ENCODE assay signal across 16 mouse cellular contexts in genomic region chr5:39870835-39871722, GRCm38 (mm10).
DNase-seq lines count a peak whose midpoint lies in the region; ATAC-seq lines count a peak whose summit lies in the region.
"Had no signal": no experiment of that assay in that cellular context is flagged by ENCODE, and none has a peak within 500 bp of the region (broad histone marks: within the 10 kb centered on the region; RNA-seq: fewer than 3 reads in every experiment).

No protein-coding gene starts in this region.

- H3K36me3 ChIP-seq in hindbrain, embryonic 12.5 days = no peaks in the 10 kb centered on the region
- H3K36me3 ChIP-seq: embryonic facial prominence, embryonic 13.5 days; limb, embryonic 10.5 days; liver, embryonic 12.5 days had no signal

- intact Hi-C loops in heart, postnatal 10 days (cut with DNase I) = no loop called here

- no peak overlapping the region for H3K4me2 ChIP-seq in hindbrain, embryonic 12.5 days (replicated peaks)
- H3K4me2 ChIP-seq: embryonic facial prominence, embryonic 13.5 days; liver, embryonic 12.5 days had no signal

- H3K27me3 ChIP-seq in hindbrain, embryonic 12.5 days = no peaks in the 10 kb centered on the region
- H3K27me3 ChIP-seq: embryonic facial prominence, embryonic 13.5 days; liver, embryonic 12.5 days had no signal

- 32% methylated on average over 10 of the region's 10 CpGs for WGBS in hindbrain, embryonic 12.5 days

- peak; percentile 68 for ATAC-seq in hindbrain, embryonic 12.5 days (ENCODE audit: low FRiP score)
- ATAC-seq: liver, embryonic 12.5 days had no signal

- peaks cover 2% of the 10 kb centered on the region; the same call in 1 of the 2 replicates for H3K4me1 ChIP-seq in hindbrain, embryonic 12.5 days
- H3K4me1 ChIP-seq: embryonic facial prominence, embryonic 13.5 days; limb, embryonic 10.5 days; liver, embryonic 12.5 days had no signal

- no peak overlapping the region for H3K4me3 ChIP-seq in hindbrain, embryonic 12.5 days
- H3K4me3 ChIP-seq: embryonic facial prominence, embryonic 13.5 days; limb, embryonic 10.5 days; liver, embryonic 12.5 days had no signal

- H3K9ac ChIP-seq in hindbrain, embryonic 12.5 days = no peak overlapping the region
- H3K9ac ChIP-seq: embryonic facial prominence, embryonic 13.5 days; liver, embryonic 12.5 days had no signal

- no peak overlapping the region for H3K27ac ChIP-seq in hindbrain, embryonic 12.5 days
- H3K27ac ChIP-seq: embryonic facial prominence, embryonic 13.5 days; limb, embryonic 10.5 days; liver, embryonic 12.5 days had no signal

- H3K9me3 ChIP-seq in hindbrain, embryonic 12.5 days (replicated peaks) = no peaks in the 10 kb centered on the region
- H3K9me3 ChIP-seq: embryonic facial prominence, embryonic 13.5 days; limb, embryonic 10.5 days; liver, embryonic 12.5 days had no signal

- peak; percentile 2 to 3 for DNase-seq in cerebellum, postnatal 10 days
- no peak for DNase-seq in cerebellum, adult 9-11 months
- peak; percentile 15 for DNase-seq in brain, adult 2 months (ENCODE audit: low read depth, low spot score)
- peak; percentile 20 for DNase-seq in lung, postnatal 36 days
- DNase-seq in testis, postnatal 10 days (ENCODE audit: low spot score) = no peak
- no peak for DNase-seq in ovary, postnatal 14 days (ENCODE audit: low spot score)
- DNase-seq in heart, postnatal 10 days = no peak
- DNase-seq: adrenal gland, postnatal 10 days; gastrocnemius, postnatal 14 days; kidney, adult 9 months; layer of hippocampus, postnatal 36 days; right cerebral cortex, postnatal 14 days had no signal

Comparison
In these comparisons a context has a peak if more than half of its experiments do, and no peak if none do; other contexts are left out.
1. DNase-seq: peak in cerebellum, postnatal 10 days (2 of 2), brain, adult 2 months (single experiment) and lung, postnatal 36 days (single experiment); none in cerebellum, adult 9-11 months (single experiment), testis, postnatal 10 days (single experiment), ovary, postnatal 14 days (single experiment) and heart, postnatal 10 days (0 of 2).